Mouse (Mus musculus) liver, embryonic 14.5 days (tissue): Measurements from ENCODE around the gene Cfap54. TPM values are rescaled to one million over a fixed set of nuclear protein-coding genes. Genes with fewer than 3 reads are reported as not detected.

ENCODE experiments used
- ATAC-seq: fragments of 200-750 bp; cut with Nextera tagmentation; 2 replicates; pipeline ENCODE4 v1.8.0; 2017; ENCODE audit warnings: moderate number of reproducible peaks, mild to moderate bottlenecking, moderate library complexity; ENCODE audit not compliant: insufficient read depth
- DNase-seq, 3 experiments: peaks; one replicate each; pipeline ENCODE4 v3.0.0-alpha.2; 2012 to 2013; ENCODE audit warnings: low read depth in 3 of 3, low spot score in 3 of 3
- H3K27ac ChIP-seq: fragments of 300-500 bp; sonication (generic); 2 replicates; pipeline ENCODE4 v1.5.1; 2014; ENCODE audit warnings: moderate library complexity, mild to moderate bottlenecking, control low read depth, inconsistent platforms
- H3K27me3 ChIP-seq: fragments of 300-500 bp; sonication (generic); 2 replicates; pipeline ENCODE4 v1.6.1; 2014; ENCODE audit warnings: mild to moderate bottlenecking, low read length, moderate library complexity; ENCODE audit not compliant: control insufficient read depth, insufficient read depth
- H3K36me3 ChIP-seq: fragments of 300-500 bp; sonication (generic); replicated peaks from 2 replicates; pipeline ENCODE4 v1.6.1; 2014; ENCODE audit warnings: low read depth; ENCODE audit not compliant: control insufficient read depth, insufficient read depth
- H3K4me1 ChIP-seq, 2 experiments: fragments of 200-500 bp in 1 of 2; fragments of 300-500 bp in 1 of 2; sonication (generic) in 1 of 2; replicated peaks; 2 replicates each; pipeline ENCODE4 v1.6.1; 2012 to 2014; ENCODE audit warnings: antibody characterized with exemption in 1 of 2, inconsistent platforms in 1 of 2, low read length in 1 of 2; ENCODE audit not compliant: control insufficient read depth in 2 of 2, insufficient read depth in 2 of 2
- H3K4me2 ChIP-seq: fragments of 300-500 bp; sonication (generic); 2 replicates; pipeline ENCODE4 v1.6.1; 2014; ENCODE audit warnings: low read depth, mild to moderate bottlenecking, control low read depth, moderate library complexity
- H3K4me3 ChIP-seq, 2 experiments: fragments of 200-500 bp in 1 of 2; fragments of 300-500 bp in 1 of 2; sonication (generic) in 1 of 2; 2 replicates each; pipeline ENCODE4 v1.5.1; 2012 to 2014; ENCODE audit warnings: low read depth in 2 of 2, low read length in 2 of 2, mild to moderate bottlenecking in 2 of 2, control low read depth in 1 of 2, inconsistent platforms in 1 of 2, moderate library complexity in 1 of 2; ENCODE audit not compliant: insufficient read depth in 1 of 2
- H3K9ac ChIP-seq: fragments of 300-500 bp; sonication (generic); replicated peaks from 2 replicates; pipeline ENCODE4 v1.6.1; 2014; ENCODE audit warnings: mild to moderate bottlenecking, control low read depth, moderate library complexity
- H3K9me3 ChIP-seq: fragments of 300-500 bp; sonication (generic); 2 replicates; pipeline ENCODE4 v1.6.1; 2016; ENCODE audit warnings: low read length, mixed read lengths; ENCODE audit not compliant: control insufficient read depth
- CTCF ChIP-seq: IDR thresholded peaks from 2 replicates; pipeline ENCODE4 v1.5.1; 2016; ENCODE audit warnings: antibody characterized with exemption, low read depth, control low read depth
- EP300 ChIP-seq: IDR thresholded peaks from 2 replicates; pipeline ENCODE4 v1.6.1; 2016; ENCODE audit warnings: antibody characterized with exemption, low read depth
- WGBS: fragments of 180-500 bp; shearing (Covaris S2); extraction: QIAGEN DNeasy Blood & Tissue Kit; methylation state at CpG from one replicate; pipeline ENCODE4 v1.1.7; 2014; ENCODE audit not compliant: insufficient replicate concordance; 5-methylcytosine and 5-hydroxymethylcytosine counted together
- polyA plus RNA-seq, 2 experiments: library from polyadenylated mRNA; depleted of rRNA in 1 of 2; stranded (reverse) in 1 of 2; unstranded in 1 of 2; fragments of >200 nt; fragmentation: Nextera tagmentation in 1 of 2; extraction: Ambion mirVana in 1 of 2; gene quantifications; 2 replicates each; pipeline versions ENCODE4 v1.2.1 to v1.2.3; 2012 to 2014

Cfap54 gene
- polyA plus RNA-seq, 2 experiments, result 0.06 to 0.11 TPM

- Histone ChIP-seq H3K4me1 (no peaks in the 10 kb centered on the region), H3K9ac (no peak overlapping the region), H3K9me3 (no peaks in the 10 kb centered on the region), H3K27me3 (no peaks in the 10 kb centered on the region), H3K4me3 (no peak overlapping the region), H3K4me2 (no peak overlapping the region), H3K36me3 (no peaks in the 10 kb centered on the region), H3K27ac (no peak overlapping the region)
- ATAC-seq (no peak), DNase-seq (no peak)
- WGBS, result 56% methylated on average over 3 of the region's 3 CpGs
- no peak for TF ChIP-seq CTCF
- no peak for TF ChIP-seq EP300
These were observed 30.8 kb downstream of the Cfap54 start for GRCm38 (mm10) chr10:93050571-93050970.

DNA sequence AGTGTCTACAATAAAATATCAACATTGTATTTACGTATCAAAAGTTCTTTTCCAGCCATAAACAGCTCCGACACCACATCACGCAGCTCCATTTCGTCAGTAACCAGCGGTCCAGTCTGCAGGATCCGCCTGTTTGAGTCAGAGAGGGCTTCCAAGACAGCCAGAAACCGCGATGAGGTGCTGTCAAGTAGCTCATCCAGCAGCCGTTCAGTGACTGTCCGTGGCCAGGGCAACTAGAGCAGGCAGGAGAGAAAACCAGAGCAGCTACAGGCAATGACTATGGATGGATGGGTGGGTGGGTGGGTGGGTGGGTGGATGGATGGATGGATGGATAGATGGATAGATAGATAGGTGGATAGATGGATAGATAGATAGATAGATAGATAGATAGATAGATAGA, 38.2 kb downstream of the Cfap54 start:
- no peak for ATAC-seq

DNA sequence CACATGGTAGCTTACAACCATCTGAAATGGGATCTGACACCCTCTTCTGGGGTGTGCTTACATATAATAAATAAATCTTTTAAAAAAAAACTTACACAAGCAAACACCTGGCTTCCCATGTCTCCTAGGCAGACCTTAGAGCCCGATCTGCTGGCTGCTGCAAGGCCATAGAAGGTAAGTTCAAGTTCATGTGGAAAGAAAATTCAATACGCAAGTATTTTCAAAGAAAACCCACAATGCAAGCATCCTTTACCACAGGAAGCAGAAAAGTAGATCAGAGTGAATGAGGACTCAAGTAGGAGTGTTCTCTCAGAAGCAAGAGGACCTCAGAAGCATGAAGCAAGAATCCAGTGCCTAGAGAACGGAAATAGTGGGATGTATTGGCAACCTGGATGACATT, 39.6 kb downstream of the Cfap54 start:
- no peak for DNase-seq
- no peak overlapping the region for H3K4me3 ChIP-seq
- H3K36me3 ChIP-seq, result no peaks in the 10 kb centered on the region
- TF ChIP-seq CTCF (no peak), EP300 (no peak)
- H3K4me2 ChIP-seq, result no peak overlapping the region
- H3K27me3 ChIP-seq, result no peaks in the 10 kb centered on the region
- ATAC-seq, result no peak
- H3K9me3 ChIP-seq, result no peaks in the 10 kb centered on the region
- 59% methylated on average over 3 of the region's 3 CpGs for WGBS
- H3K9ac ChIP-seq, result no peak overlapping the region
- H3K4me1 ChIP-seq, result no peaks in the 10 kb centered on the region
- no peak overlapping the region for H3K27ac ChIP-seq

More for the DNA sequence above, 38.2 kb downstream of the Cfap54 start:
- Histone ChIP-seq H3K4me2 (no peak overlapping the region), H3K9ac (no peak overlapping the region), H3K4me1 (no peaks in the 10 kb centered on the region), H3K36me3 (no peaks in the 10 kb centered on the region), H3K4me3 (no peak overlapping the region), H3K27me3 (no peaks in the 10 kb centered on the region), H3K27ac (no peak overlapping the region), H3K9me3 (no peaks in the 10 kb centered on the region)
- 71% methylated on average over 10 of the region's 10 CpGs for WGBS
- TF ChIP-seq CTCF (no peak), EP300 (no peak)
- no peak for DNase-seq

DNA sequence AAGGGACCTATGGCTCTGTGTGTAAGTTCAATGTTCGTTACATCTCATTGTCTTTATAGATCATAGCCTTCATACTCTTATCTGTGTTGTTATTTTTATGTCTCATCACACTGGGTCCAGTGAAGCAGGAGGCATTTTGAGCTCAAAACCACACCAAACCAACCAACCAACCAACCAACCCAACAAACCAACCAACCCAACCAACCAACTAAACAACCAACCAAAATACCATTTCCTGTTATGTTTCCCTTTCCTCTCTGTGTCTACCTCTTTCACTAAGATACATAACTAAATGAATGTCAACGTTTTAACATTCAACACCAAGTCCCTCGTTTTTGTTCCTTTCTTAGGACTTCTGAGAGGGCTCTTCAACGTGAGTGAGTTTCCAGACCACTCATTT, 40.0 kb downstream of the Cfap54 start:
- H3K4me2 ChIP-seq, result no peak overlapping the region
- TF ChIP-seq CTCF (no peak), EP300 (no peak)
- no peaks in the 10 kb centered on the region for H3K4me1 ChIP-seq
- H3K36me3 ChIP-seq, result no peaks in the 10 kb centered on the region
- DNase-seq, result no peak
- H3K9ac ChIP-seq, result no peak overlapping the region
- H3K9me3 ChIP-seq, result no peaks in the 10 kb centered on the region
- no peak overlapping the region for H3K4me3 ChIP-seq
- WGBS, result 40% methylated on average over 4 of the region's 4 CpGs
- no peak overlapping the region for H3K27ac ChIP-seq
- no peaks in the 10 kb centered on the region for H3K27me3 ChIP-seq
- ATAC-seq, result no peak

GRCm38 (mm10) chr10:93036532-93036931, 44.9 kb downstream of the Cfap54 start:
- Histone ChIP-seq H3K9ac (no peak overlapping the region), H3K4me1 (no peaks in the 10 kb centered on the region), H3K36me3 (no peaks in the 10 kb centered on the region), H3K9me3 (no peaks in the 10 kb centered on the region), H3K27ac (no peak overlapping the region), H3K4me2 (no peak overlapping the region), H3K4me3 (no peak overlapping the region), H3K27me3 (no peaks in the 10 kb centered on the region)
- TF ChIP-seq CTCF (no peak), EP300 (no peak)
- no peak for ATAC-seq
- DNase-seq, result no peak
- WGBS, result 56% methylated on average over 3 of the region's 3 CpGs
